In genomic region chr4:135683553-135683952, GRCm38 (mm10) we compare ENCODE assay signal across 10 mouse cellular contexts. TPM values are rescaled to one million over a fixed set of nuclear protein-coding genes. Genes with fewer than 3 reads are reported as not detected.
A peak's percentile ranks its signal among the peaks of the same experiment; 100 is the strongest.
DNase-seq lines count a peak whose midpoint lies in the region; ATAC-seq and TF ChIP-seq lines count a peak whose summit lies in the region.
"Had no signal": no experiment of that assay in that cellular context is flagged by ENCODE, and none has a peak within 500 bp of the region (broad histone marks: within the 10 kb centered on the region; RNA-seq: fewer than 3 reads in every experiment).

No protein-coding gene starts in this region.

- no peak overlapping the region for H3K4me2 ChIP-seq in forebrain, embryonic 15.5 days (replicated peaks)
- no peak overlapping the region for H3K4me2 ChIP-seq in midbrain, embryonic 11.5 days
- no peak overlapping the region for H3K4me2 ChIP-seq in midbrain, embryonic 15.5 days
- H3K4me2 ChIP-seq in lung, postnatal 0 days (replicated peaks; ENCODE audit: low read depth, low read length), result no peak overlapping the region
- H3K4me2 ChIP-seq: heart, embryonic 15.5 days; midbrain, embryonic 12.5 days had no signal

- no peak for ATAC-seq in forebrain, embryonic 15.5 days (replicated peaks)
- no peak for ATAC-seq in midbrain, embryonic 11.5 days (ENCODE audit: low FRiP score)
- no peak for ATAC-seq in midbrain, embryonic 15.5 days (replicated peaks)
- no peak for ATAC-seq in lung, postnatal 0 days
- no peak for ATAC-seq in inflammation-experienced regulatory T-cells, adult 6 months

- no peaks in the 10 kb centered on the region for H3K9me3 ChIP-seq in forebrain, embryonic 10.5 days
- H3K9me3 ChIP-seq in forebrain, embryonic 15.5 days, result no peaks in the 10 kb centered on the region
- no peaks in the 10 kb centered on the region for H3K9me3 ChIP-seq in midbrain, embryonic 11.5 days (ENCODE audit: control insufficient read depth, low read length)
- H3K9me3 ChIP-seq in midbrain, embryonic 15.5 days, result no peaks in the 10 kb centered on the region
- H3K9me3 ChIP-seq in lung, postnatal 0 days (ENCODE audit: low read length), result no peaks in the 10 kb centered on the region
- H3K9me3 ChIP-seq: heart, embryonic 15.5 days; midbrain, embryonic 12.5 days had no signal

- WGBS in forebrain, embryonic 10.5 days, result 26% methylated on average over 4 of the region's 4 CpGs
- 29% methylated on average over 4 of the region's 4 CpGs for WGBS in forebrain, embryonic 15.5 days
- WGBS in midbrain, embryonic 11.5 days, result 23% methylated on average over 4 of the region's 4 CpGs
- 23% methylated on average over 4 of the region's 4 CpGs for WGBS in midbrain, embryonic 15.5 days
- 17% methylated on average over 4 of the region's 4 CpGs for WGBS in lung, postnatal 0 days

- H3K9ac ChIP-seq in forebrain, embryonic 15.5 days (replicated peaks), result no peak overlapping the region
- no peak overlapping the region for H3K9ac ChIP-seq in midbrain, embryonic 11.5 days (ENCODE audit: low read length)
- H3K9ac ChIP-seq in midbrain, embryonic 15.5 days, result no peak overlapping the region
- H3K9ac ChIP-seq in lung, postnatal 0 days (replicated peaks; ENCODE audit: low read depth), result no peak overlapping the region
- H3K9ac ChIP-seq: heart, embryonic 15.5 days; midbrain, embryonic 12.5 days had no signal

- DNase-seq in forebrain, embryonic 10.5 days (ENCODE audit: extremely low spot score, low spot score), result peak; percentile 41
- DNase-seq in midbrain, embryonic 11.5 days (ENCODE audit: low spot score, missing footprints), result peak; percentile 85
- peak; percentile 35 to 69 for DNase-seq in cerebellum, postnatal 25 days
- DNase-seq in lung, postnatal 0 days (ENCODE audit: low spot score), result peak; percentile 62
- no peak for DNase-seq in thymus, postnatal 4 days

- peaks cover 23% of the 10 kb centered on the region for H3K4me1 ChIP-seq in forebrain, embryonic 10.5 days
- H3K4me1 ChIP-seq in forebrain, embryonic 15.5 days, result peaks cover 14% of the 10 kb centered on the region
- H3K4me1 ChIP-seq in midbrain, embryonic 11.5 days (ENCODE audit: control insufficient read depth, insufficient read depth, low read length), result peaks cover 4% of the 10 kb centered on the region
- peaks cover 12% of the 10 kb centered on the region for H3K4me1 ChIP-seq in midbrain, embryonic 15.5 days
- no peaks in the 10 kb centered on the region for H3K4me1 ChIP-seq in lung, postnatal 0 days (ENCODE audit: insufficient read depth, low read depth, low read length)

- H3K4me3 ChIP-seq in forebrain, embryonic 10.5 days, result no peak overlapping the region
- no peak overlapping the region for H3K4me3 ChIP-seq in forebrain, embryonic 15.5 days
- no peak overlapping the region for H3K4me3 ChIP-seq in midbrain, embryonic 11.5 days (ENCODE audit: low read depth, low read length)
- no peak overlapping the region for H3K4me3 ChIP-seq in midbrain, embryonic 15.5 days
- no peak overlapping the region for H3K4me3 ChIP-seq in lung, postnatal 0 days (ENCODE audit: low read depth, low read length)
- H3K4me3 ChIP-seq: heart, embryonic 15.5 days; midbrain, embryonic 12.5 days had no signal

- H3K27me3 ChIP-seq in forebrain, embryonic 10.5 days (ENCODE audit: poor library complexity, severe bottlenecking), result peaks cover 55% of the 10 kb centered on the region
- peaks cover 42% of the 10 kb centered on the region for H3K27me3 ChIP-seq in forebrain, embryonic 15.5 days
- H3K27me3 ChIP-seq in midbrain, embryonic 11.5 days (ENCODE audit: control insufficient read depth, insufficient read depth, low read length), result peaks cover 35% of the 10 kb centered on the region
- peaks cover 33% of the 10 kb centered on the region for H3K27me3 ChIP-seq in midbrain, embryonic 15.5 days (replicated peaks)
- H3K27me3 ChIP-seq in lung, postnatal 0 days (replicated peaks; ENCODE audit: insufficient read depth, low read length), result 0 out of 2 replicates have a peak, but pooled peaks cover 4% of the 10 kb centered on the region

- H3K36me3 ChIP-seq in forebrain, embryonic 10.5 days (replicated peaks), result no peaks in the 10 kb centered on the region
- no peaks in the 10 kb centered on the region for H3K36me3 ChIP-seq in forebrain, embryonic 15.5 days
- no peaks in the 10 kb centered on the region for H3K36me3 ChIP-seq in midbrain, embryonic 11.5 days (ENCODE audit: control insufficient read depth, insufficient read depth, low read length)
- H3K36me3 ChIP-seq in midbrain, embryonic 15.5 days (replicated peaks), result no peaks in the 10 kb centered on the region
- no peaks in the 10 kb centered on the region for H3K36me3 ChIP-seq in lung, postnatal 0 days (ENCODE audit: insufficient read depth, low read length)
- H3K36me3 ChIP-seq: heart, embryonic 15.5 days; midbrain, embryonic 12.5 days had no signal

- H3K27ac ChIP-seq in forebrain, embryonic 10.5 days, result no peak overlapping the region
- no peak overlapping the region for H3K27ac ChIP-seq in forebrain, embryonic 15.5 days (replicated peaks)
- no peak overlapping the region for H3K27ac ChIP-seq in midbrain, embryonic 11.5 days (ENCODE audit: low read depth, low read length)
- no peak overlapping the region for H3K27ac ChIP-seq in midbrain, embryonic 15.5 days
- no peak overlapping the region for H3K27ac ChIP-seq in lung, postnatal 0 days (ENCODE audit: low read length)
- H3K27ac ChIP-seq: heart, embryonic 15.5 days; midbrain, embryonic 12.5 days had no signal

- TF ChIP-seq EP300 in lung, postnatal 0 days (IDR thresholded peaks at IDR 0.05), result no peak

- peak; percentile 70 for TF ChIP-seq CTCF in lung, postnatal 0 days (IDR thresholded peaks at IDR 0.05)

RNA-seq across cellular contexts. Expression of gene Ifnlr1, which starts 2.5 kb away (rescaled TPM):
- polyA plus RNA-seq in forebrain, embryonic 10.5 days (2016; fragmentation: Nextera tagmentation; extraction: Ambion mirVana), result 0.37 and 0.61 TPM in 2 replicates
- 0.23 and 0.24 TPM in 2 replicates for polyA plus RNA-seq in forebrain, embryonic 15.5 days (2015; fragmentation: Nextera tagmentation; extraction: Ambion mirVana)
- polyA plus RNA-seq in midbrain, embryonic 11.5 days (2014; fragmentation: Nextera tagmentation; extraction: Ambion mirVana), result 0.08 and 0.12 TPM in 2 replicates
- 0.19 and 0.41 TPM in 2 replicates for polyA plus RNA-seq in midbrain, embryonic 15.5 days (2015; fragmentation: Nextera tagmentation; extraction: Ambion mirVana)
- 2.7 and 3.7 TPM in 2 replicates for polyA plus RNA-seq in lung, postnatal 0 days (2015; fragmentation: Nextera tagmentation; extraction: Ambion mirVana)
- not detected for polyA plus RNA-seq in inflammation-experienced regulatory T-cells, adult 6 months (2017; shearing (Covaris generic))

RNA-seq across cellular contexts. Expression of gene Il22ra1, which starts 44.4 kb away (rescaled TPM):
- not detected in 2 replicates for polyA plus RNA-seq in forebrain, embryonic 10.5 days (2016; fragmentation: Nextera tagmentation; extraction: Ambion mirVana)
- not detected in 2 replicates for polyA plus RNA-seq in forebrain, embryonic 15.5 days (2015; fragmentation: Nextera tagmentation; extraction: Ambion mirVana)
- not detected in 2 replicates for polyA plus RNA-seq in midbrain, embryonic 11.5 days (2014; fragmentation: Nextera tagmentation; extraction: Ambion mirVana)
- not detected in 2 replicates for polyA plus RNA-seq in midbrain, embryonic 15.5 days (2015; fragmentation: Nextera tagmentation; extraction: Ambion mirVana)
- polyA plus RNA-seq in lung, postnatal 0 days (2015; fragmentation: Nextera tagmentation; extraction: Ambion mirVana), result not detected in 2 replicates
- polyA plus RNA-seq in inflammation-experienced regulatory T-cells, adult 6 months (2017; shearing (Covaris generic)), result not detected
- polyA plus RNA-seq: midbrain, embryonic 12.5 days had no signal
